Mouse (Mus musculus): ENCODE measurements around the gene Ccdc13.

DNA sequence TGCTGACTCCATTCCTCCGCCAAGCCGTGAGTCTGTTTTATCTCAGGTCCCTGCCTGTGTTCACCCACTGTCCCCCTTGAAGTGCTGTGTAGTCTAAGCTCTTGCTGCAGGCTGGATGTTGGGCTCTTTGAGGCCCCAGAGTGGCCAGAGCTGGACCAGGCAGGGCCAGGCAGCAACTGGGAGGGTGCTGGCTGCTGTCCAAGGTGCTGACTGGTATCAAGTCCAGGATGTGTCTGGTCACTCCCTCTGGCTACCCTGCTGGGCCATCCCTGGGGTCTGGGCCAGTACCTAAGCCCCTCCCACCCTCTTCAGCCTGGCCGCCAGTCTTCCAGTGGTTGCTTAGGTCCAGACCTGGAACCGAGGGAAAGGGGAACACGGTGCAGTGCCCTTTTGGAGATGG, 48.1 kb downstream of the Ccdc13 start:
- TF ChIP-seq CTCF (IDR thresholded peaks at IDR 0.05; ENCODE audit: control insufficient read depth, insufficient read depth, insufficient read length) (no peak), USF1 (IDR thresholded peaks at IDR 0.05; ENCODE audit: low read depth) (no peak), MAX (IDR thresholded peaks at IDR 0.05) (no peak), FOSL1 (IDR thresholded peaks at IDR 0.05; ENCODE audit: insufficient read depth, low read length, poor library complexity, severe bottlenecking) (no peak), CEBPB (IDR thresholded peaks at IDR 0.05; ENCODE audit: low read depth) (no peak), MYOG (IDR thresholded peaks at IDR 0.05; ENCODE audit: control insufficient read depth, extremely low read depth, insufficient read length) (no peak)
